Mouse (Mus musculus): ENCODE data around the gene Dapk2. TPM values are rescaled to one million over a fixed set of nuclear protein-coding genes. Genes with fewer than 3 reads are reported as not detected.
A peak's percentile ranks its signal among the peaks of the same experiment; 100 is the strongest.

Gene Dapk2
- polyA plus RNA-seq, 1 experiment from 2014 or later = 6.0 TPM

GRCm38 (mm10) chr9:66189026-66189425 lies 31.0 kb downstream of the Dapk2 start:
- 0 out of 2 replicates have a peak, but pooled peaks cover 4% of the 10 kb centered on the region for H3K4me1 ChIP-seq
- H3K27me3 ChIP-seq = no peaks in the 10 kb centered on the region
- no peak overlapping the region for H3K4me3 ChIP-seq
- ATAC-seq (ENCODE audit: insufficient number of reproducible peaks, insufficient read depth, low FRiP score, low TSS enrichment) = no peak
- no peak overlapping the region for H3K4me2 ChIP-seq (replicated peaks)
- 48% methylated on average over 1 of the region's 1 CpGs for WGBS
- no peak overlapping the region for H3K9ac ChIP-seq
- H3K36me3 ChIP-seq = no peaks in the 10 kb centered on the region
- H3K27ac ChIP-seq = no peak overlapping the region
- H3K9me3 ChIP-seq = no peaks in the 10 kb centered on the region

GRCm38 (mm10) chr9:66194003-66194402 lies 36.0 kb downstream of the Dapk2 start:
- WGBS = 80% methylated on average over 3 of the region's 3 CpGs
- no peaks in the 10 kb centered on the region for H3K9me3 ChIP-seq

GRCm38 (mm10) chr9:66196561-66196960 lies 38.5 kb downstream of the Dapk2 start:
- no peak for ATAC-seq (ENCODE audit: insufficient number of reproducible peaks, insufficient read depth, low FRiP score, low TSS enrichment)
- H3K27ac ChIP-seq = no peak overlapping the region

More at GRCm38 (mm10) chr9:66194003-66194402, 36.0 kb downstream of the Dapk2 start:
- no peak overlapping the region for H3K9ac ChIP-seq
- H3K36me3 ChIP-seq = no peaks in the 10 kb centered on the region
- no peaks in the 10 kb centered on the region for H3K27me3 ChIP-seq
- ATAC-seq (ENCODE audit: insufficient number of reproducible peaks, insufficient read depth, low FRiP score, low TSS enrichment) = no peak
- H3K4me2 ChIP-seq (replicated peaks) = no peak overlapping the region
- no peak overlapping the region for H3K27ac ChIP-seq
- H3K4me3 ChIP-seq = no peak overlapping the region
- H3K4me1 ChIP-seq = 0 out of 2 replicates have a peak, but pooled peaks cover 4% of the 10 kb centered on the region

GRCm38 (mm10) chr9:66198533-66198932 lies 40.5 kb downstream of the Dapk2 start:
- no peak overlapping the region for H3K9ac ChIP-seq
- no peak overlapping the region for H3K4me3 ChIP-seq
- no peak overlapping the region for H3K27ac ChIP-seq
- H3K36me3 ChIP-seq = no peaks in the 10 kb centered on the region
- H3K9me3 ChIP-seq = no peaks in the 10 kb centered on the region
- H3K4me1 ChIP-seq = 0 out of 2 replicates have a peak, but pooled peaks cover 4% of the 10 kb centered on the region
- WGBS = 73% methylated on average over 1 of the region's 1 CpGs
- ATAC-seq (ENCODE audit: insufficient number of reproducible peaks, insufficient read depth, low FRiP score, low TSS enrichment) = no peak
- H3K27me3 ChIP-seq = no peaks in the 10 kb centered on the region
- no peak overlapping the region for H3K4me2 ChIP-seq (replicated peaks)

More at GRCm38 (mm10) chr9:66196561-66196960, 38.5 kb downstream of the Dapk2 start:
- no peak overlapping the region for H3K9ac ChIP-seq
- no peaks in the 10 kb centered on the region for H3K9me3 ChIP-seq
- 56% methylated on average over 3 of the region's 3 CpGs for WGBS
- H3K36me3 ChIP-seq = no peaks in the 10 kb centered on the region
- no peaks in the 10 kb centered on the region for H3K27me3 ChIP-seq
- no peak overlapping the region for H3K4me2 ChIP-seq (replicated peaks)
- no peak overlapping the region for H3K4me3 ChIP-seq
- H3K4me1 ChIP-seq = 0 out of 2 replicates have a peak, but pooled peaks cover 4% of the 10 kb centered on the region

- no peak overlapping the region for H3K4me2 ChIP-seq (replicated peaks)
- H3K9me3 ChIP-seq = no peaks in the 10 kb centered on the region
- H3K4me1 ChIP-seq = 0 out of 2 replicates have a peak, but pooled peaks cover 4% of the 10 kb centered on the region
- ATAC-seq (ENCODE audit: insufficient number of reproducible peaks, insufficient read depth, low FRiP score, low TSS enrichment) = no peak
- H3K9ac ChIP-seq = no peak overlapping the region
- H3K4me3 ChIP-seq = no peak overlapping the region
- no peak overlapping the region for H3K27ac ChIP-seq
- H3K36me3 ChIP-seq = no peaks in the 10 kb centered on the region
- 80% methylated on average over 14 of the region's 14 CpGs for WGBS
- no peaks in the 10 kb centered on the region for H3K27me3 ChIP-seq
Observed at GRCm38 (mm10) chr9:66199657-66200410, 41.8 kb downstream of the Dapk2 start.

GRCm38 (mm10) chr9:66200411-66200789 lies 42.4 kb downstream of the Dapk2 start:
- Histone ChIP-seq H3K4me1 (0 out of 2 replicates have a peak, but pooled peaks cover 4% of the 10 kb centered on the region), H3K9ac (no peak overlapping the region), H3K27me3 (no peaks in the 10 kb centered on the region), H3K4me3 (no peak overlapping the region), H3K9me3 (no peaks in the 10 kb centered on the region), H3K27ac (no peak overlapping the region), H3K4me2 (replicated peaks) (no peak overlapping the region), H3K36me3 (no peaks in the 10 kb centered on the region)
- WGBS = 75% methylated on average over 5 of the region's 5 CpGs
- no peak for ATAC-seq (ENCODE audit: insufficient number of reproducible peaks, insufficient read depth, low FRiP score, low TSS enrichment)

GRCm38 (mm10) chr9:66201665-66202064 lies 43.6 kb downstream of the Dapk2 start:
- Histone ChIP-seq H3K27ac (no peak overlapping the region), H3K27me3 (no peaks in the 10 kb centered on the region), H3K4me3 (no peak overlapping the region), H3K4me2 (replicated peaks) (no peak overlapping the region), H3K4me1 (0 out of 2 replicates have a peak, but pooled peaks cover 3% of the 10 kb centered on the region), H3K36me3 (no peaks in the 10 kb centered on the region), H3K9ac (no peak overlapping the region), H3K9me3 (no peaks in the 10 kb centered on the region)
- WGBS = 62% methylated on average over 6 of the region's 6 CpGs
- no peak for ATAC-seq (ENCODE audit: insufficient number of reproducible peaks, insufficient read depth, low FRiP score, low TSS enrichment)

GRCm38 (mm10) chr9:66202463-66202862 lies 44.4 kb downstream of the Dapk2 start:
- H3K36me3 ChIP-seq = no peaks in the 10 kb centered on the region
- H3K9me3 ChIP-seq = no peaks in the 10 kb centered on the region
- H3K27ac ChIP-seq = no peak overlapping the region
- 71% methylated on average over 7 of the region's 7 CpGs for WGBS
- H3K27me3 ChIP-seq = no peaks in the 10 kb centered on the region
- ATAC-seq (ENCODE audit: insufficient number of reproducible peaks, insufficient read depth, low FRiP score, low TSS enrichment) = no peak
- H3K4me3 ChIP-seq = no peak overlapping the region
- H3K4me2 ChIP-seq (replicated peaks) = no peak overlapping the region
- H3K4me1 ChIP-seq = no peaks in the 10 kb centered on the region
- no peak overlapping the region for H3K9ac ChIP-seq

GRCm38 (mm10) chr9:66205702-66206101 lies 47.7 kb downstream of the Dapk2 start:
- Histone ChIP-seq H3K4me2 (replicated peaks) (no peak overlapping the region), H3K9ac (no peak overlapping the region), H3K9me3 (no peaks in the 10 kb centered on the region), H3K36me3 (no peaks in the 10 kb centered on the region), H3K27ac (no peak overlapping the region), H3K4me3 (no peak overlapping the region), H3K27me3 (no peaks in the 10 kb centered on the region), H3K4me1 (no peaks in the 10 kb centered on the region)
- ATAC-seq (ENCODE audit: insufficient number of reproducible peaks, insufficient read depth, low FRiP score, low TSS enrichment) = no peak
- 91% methylated on average over 9 of the region's 9 CpGs for WGBS

GRCm38 (mm10) chr9:66206825-66207224 lies 48.8 kb downstream of the Dapk2 start:
- H3K9ac ChIP-seq = no peak overlapping the region
- no peak overlapping the region for H3K27ac ChIP-seq
- H3K27me3 ChIP-seq = no peaks in the 10 kb centered on the region
- peaks cover 5% of the 10 kb centered on the region; the same call in 1 of the 2 replicates for H3K4me1 ChIP-seq
- no peak overlapping the region for H3K4me3 ChIP-seq
- H3K9me3 ChIP-seq = no peaks in the 10 kb centered on the region
- no peak for ATAC-seq (ENCODE audit: insufficient number of reproducible peaks, insufficient read depth, low FRiP score, low TSS enrichment)
- H3K4me2 ChIP-seq (replicated peaks) = no peak overlapping the region
- no peaks in the 10 kb centered on the region for H3K36me3 ChIP-seq
- 57% methylated on average over 5 of the region's 5 CpGs for WGBS

- 37% methylated on average over 4 of the region's 4 CpGs for WGBS
- H3K9me3 ChIP-seq = no peaks in the 10 kb centered on the region
- peaks cover 16% of the 10 kb centered on the region for H3K4me1 ChIP-seq
- no peak for ATAC-seq (ENCODE audit: insufficient number of reproducible peaks, insufficient read depth, low FRiP score, low TSS enrichment)
- H3K27ac ChIP-seq = no peak overlapping the region
- no peak overlapping the region for H3K9ac ChIP-seq
- no peak overlapping the region for H3K4me3 ChIP-seq
- no peaks in the 10 kb centered on the region for H3K27me3 ChIP-seq
- H3K36me3 ChIP-seq = no peaks in the 10 kb centered on the region
- no peak overlapping the region for H3K4me2 ChIP-seq (replicated peaks)
Observed at GRCm38 (mm10) chr9:66211420-66211819, 53.4 kb downstream of the Dapk2 start.

GRCm38 (mm10) chr9:66212088-66212487 lies 54.1 kb downstream of the Dapk2 start:
- 85% methylated on average over 2 of the region's 2 CpGs for WGBS

More at GRCm38 (mm10) chr9:66212088-66212487, 54.1 kb downstream of the Dapk2 start:
- Histone ChIP-seq H3K9me3 (no peaks in the 10 kb centered on the region), H3K4me3 (no peak overlapping the region), H3K9ac (no peak overlapping the region), H3K4me1 (peaks cover 16% of the 10 kb centered on the region), H3K36me3 (no peaks in the 10 kb centered on the region), H3K4me2 (replicated peaks) (no peak overlapping the region), H3K27ac (peak overlapping the region; percentile 37; the same call in 1 of the 2 replicates), H3K27me3 (no peaks in the 10 kb centered on the region)
- ATAC-seq (ENCODE audit: insufficient number of reproducible peaks, insufficient read depth, low FRiP score, low TSS enrichment) = no peak
